Mouse (Mus musculus): Measurements from ENCODE around the gene Psg29.

The Psg29 gene

DNA sequence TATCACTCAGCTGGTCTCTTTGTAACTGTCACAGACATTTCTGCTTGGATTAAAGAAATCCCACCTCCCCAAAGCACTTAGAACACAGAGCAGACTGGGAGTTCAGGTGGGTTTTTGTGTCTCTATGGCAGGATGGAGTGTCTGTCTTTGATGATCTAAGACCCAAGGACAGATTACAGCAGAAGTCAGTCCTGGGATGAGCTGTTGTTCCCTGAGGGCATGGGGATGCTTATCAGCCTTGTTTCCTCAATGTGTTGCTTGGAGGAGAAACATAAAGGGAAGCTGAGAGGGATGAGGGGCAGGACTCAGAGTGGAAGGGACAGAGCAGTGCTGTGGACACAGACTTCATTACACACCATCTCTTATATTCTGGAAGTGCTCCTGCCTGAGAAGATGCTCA, at the start of gene Psg29:
TSS of gene Psg29 (plus strand) at position 301 of the 400 bp plus-strand sequence.
- TF ChIP-seq POU5F1 (IDR thresholded peaks at IDR 0.05; ENCODE audit: borderline replicate concordance, low read length) = no peak
- no peak for TF ChIP-seq NANOG (IDR thresholded peaks at IDR 0.05; ENCODE audit: borderline replicate concordance, low read length)
- no peak for TF ChIP-seq CTCF (conservative IDR thresholded peaks at IDR 0.05; ENCODE audit: low read length)
- H3K27me3 ChIP-seq (ENCODE audit: insufficient read depth, low read length) = no peaks in the 10 kb centered on the region
- no peaks in the 10 kb centered on the region for H3K36me3 ChIP-seq (ENCODE audit: insufficient read depth, low read length)
- no peak within 1 kb of the TSS for H3K4me3 ChIP-seq (replicated peaks; ENCODE audit: low read length)
- no peaks in the 10 kb centered on the region for H3K4me1 ChIP-seq (replicated peaks; ENCODE audit: low read depth, low read length)
- peaks cover 28% of the 10 kb centered on the region for H3K9me3 ChIP-seq (ENCODE audit: low read length)

DNA sequence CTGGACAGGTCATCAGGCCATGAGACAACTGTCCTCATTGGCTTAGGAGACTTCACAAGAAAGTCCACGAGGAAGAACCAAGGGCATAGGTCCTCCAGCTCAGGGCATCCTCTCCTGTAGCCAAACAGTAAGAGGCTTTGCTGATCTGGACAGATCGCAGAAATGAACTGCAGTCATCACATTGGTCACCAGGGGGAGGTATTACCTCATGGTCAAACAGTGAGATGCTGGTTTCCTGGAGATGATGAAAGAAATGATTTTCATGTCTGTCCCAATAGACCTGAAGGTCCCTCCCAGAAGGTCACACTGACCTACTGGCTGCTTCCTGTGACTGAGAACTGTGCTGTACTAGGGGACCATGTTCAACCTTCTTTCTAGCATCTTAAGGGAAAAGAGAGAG, 47.6 kb upstream of the Psg29 start:
- H3K4me1 ChIP-seq (replicated peaks; ENCODE audit: low read depth, low read length) = no peaks in the 10 kb centered on the region
- peak; percentile 72 for TF ChIP-seq CTCF (conservative IDR thresholded peaks at IDR 0.05; ENCODE audit: low read length)
- TF ChIP-seq POU5F1 (IDR thresholded peaks at IDR 0.05; ENCODE audit: borderline replicate concordance, low read length) = no peak
- no peak for TF ChIP-seq NANOG (IDR thresholded peaks at IDR 0.05; ENCODE audit: borderline replicate concordance, low read length)
- peaks cover 23% of the 10 kb centered on the region for H3K9me3 ChIP-seq (ENCODE audit: low read length)
- no peaks in the 10 kb centered on the region for H3K36me3 ChIP-seq (ENCODE audit: insufficient read depth, low read length)
- no peak overlapping the region for H3K4me3 ChIP-seq (replicated peaks; ENCODE audit: low read length)
- H3K27me3 ChIP-seq (ENCODE audit: insufficient read depth, low read length) = no peaks in the 10 kb centered on the region

DNA sequence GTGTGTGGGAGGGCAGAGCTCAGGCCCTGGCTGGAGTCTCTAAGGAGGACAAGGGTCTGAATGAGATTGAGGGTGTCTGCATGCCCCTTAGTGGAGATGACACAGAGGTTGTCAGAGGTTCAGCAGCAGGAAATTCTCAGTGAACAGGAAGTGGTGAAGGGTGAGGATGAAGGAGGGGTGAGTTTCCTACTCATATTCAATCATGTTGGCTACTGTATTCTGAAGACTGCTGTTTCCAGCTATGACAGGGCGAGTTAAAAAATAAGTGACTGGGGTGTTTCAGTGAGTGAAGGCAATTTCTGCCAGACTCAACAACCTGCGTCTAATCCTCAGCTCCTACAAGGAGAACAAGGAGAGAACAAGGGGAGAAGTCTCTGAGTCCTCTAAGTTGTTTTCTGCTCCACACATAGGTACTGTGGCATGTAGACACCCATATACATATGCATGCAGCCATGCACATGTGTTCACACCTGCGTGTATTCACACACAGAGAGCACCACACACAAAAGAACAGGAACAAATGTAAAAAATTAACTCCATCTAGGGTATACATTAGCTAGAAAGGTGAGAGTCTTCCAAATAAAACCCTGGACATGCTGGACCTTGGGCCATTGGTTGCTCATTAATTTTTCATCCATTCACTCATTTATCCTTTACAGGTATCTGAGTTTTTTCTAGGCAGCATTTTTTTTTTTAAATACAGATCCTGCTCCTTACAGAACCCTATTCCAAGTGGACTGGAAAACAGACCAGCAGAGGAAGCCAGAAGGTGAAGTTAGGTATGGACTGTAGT, 46.2 kb upstream of the Psg29 start:
- Histone ChIP-seq H3K4me1 (replicated peaks; ENCODE audit: low read depth, low read length) (no peaks in the 10 kb centered on the region), H3K4me3 (replicated peaks; ENCODE audit: low read length) (no peak overlapping the region), H3K27me3 (ENCODE audit: insufficient read depth, low read length) (no peaks in the 10 kb centered on the region), H3K9me3 (ENCODE audit: low read length) (peaks cover 14% of the 10 kb centered on the region), H3K36me3 (ENCODE audit: insufficient read depth, low read length) (no peaks in the 10 kb centered on the region)
- TF ChIP-seq CTCF (conservative IDR thresholded peaks at IDR 0.05; ENCODE audit: low read length) (no peak), NANOG (IDR thresholded peaks at IDR 0.05; ENCODE audit: borderline replicate concordance, low read length) (no peak), POU5F1 (IDR thresholded peaks at IDR 0.05; ENCODE audit: borderline replicate concordance, low read length) (no peak)

DNA sequence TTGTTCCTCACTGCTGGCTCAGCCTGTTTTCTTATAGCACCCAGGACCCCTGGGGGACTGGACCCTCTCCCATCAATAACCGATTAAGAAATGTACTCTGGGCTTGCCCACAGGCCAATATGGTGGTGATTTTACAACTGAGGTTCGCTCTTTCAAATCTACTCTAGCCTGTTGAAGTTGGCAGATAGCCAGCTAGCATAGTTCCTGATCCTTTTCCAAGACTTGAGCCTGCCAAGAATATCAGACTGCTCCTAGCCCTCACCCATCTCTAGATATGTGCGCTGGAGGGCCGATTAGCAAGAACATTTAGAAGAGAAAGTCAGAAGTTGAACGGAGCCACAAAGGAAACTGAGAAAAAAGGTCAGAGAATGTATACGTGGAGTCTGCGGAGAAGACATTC, 44.3 kb upstream of the Psg29 start:
- no peaks in the 10 kb centered on the region; the same call in 1 of the 2 replicates for H3K9me3 ChIP-seq (ENCODE audit: low read length)
- H3K4me3 ChIP-seq (replicated peaks; ENCODE audit: low read length) = no peak overlapping the region
- no peak for TF ChIP-seq POU5F1 (IDR thresholded peaks at IDR 0.05; ENCODE audit: borderline replicate concordance, low read length)
- no peak for TF ChIP-seq CTCF (conservative IDR thresholded peaks at IDR 0.05; ENCODE audit: low read length)
- TF ChIP-seq NANOG (IDR thresholded peaks at IDR 0.05; ENCODE audit: borderline replicate concordance, low read length) = no peak
- H3K27me3 ChIP-seq (ENCODE audit: insufficient read depth, low read length) = no peaks in the 10 kb centered on the region
- H3K4me1 ChIP-seq (replicated peaks; ENCODE audit: low read depth, low read length) = no peaks in the 10 kb centered on the region
- H3K36me3 ChIP-seq (ENCODE audit: insufficient read depth, low read length) = no peaks in the 10 kb centered on the region

DNA sequence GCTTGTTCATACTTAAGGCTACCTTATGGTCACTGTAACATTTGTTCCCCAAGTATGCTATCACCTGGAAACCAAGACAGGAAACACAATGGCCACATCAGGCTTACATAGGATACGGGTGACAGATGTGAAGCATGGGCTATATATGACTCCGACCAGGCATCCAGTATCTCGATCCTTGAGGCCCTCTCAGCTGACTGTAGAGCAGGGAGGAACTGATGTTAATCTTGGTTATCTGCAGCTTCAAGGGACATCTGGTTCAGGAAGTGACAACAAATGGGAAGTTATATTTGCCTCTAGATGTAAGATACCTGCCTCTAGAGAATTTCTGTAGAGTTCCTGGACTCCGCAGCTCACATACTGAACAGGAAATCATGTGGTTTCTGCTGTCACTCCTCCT, 31.4 kb upstream of the Psg29 start:
- TF ChIP-seq NANOG (IDR thresholded peaks at IDR 0.05; ENCODE audit: borderline replicate concordance, low read length) = no peak
- H3K27me3 ChIP-seq (ENCODE audit: insufficient read depth, low read length) = no peaks in the 10 kb centered on the region
- no peak overlapping the region for H3K4me3 ChIP-seq (replicated peaks; ENCODE audit: low read length)
- H3K9me3 ChIP-seq (ENCODE audit: low read length) = peaks cover 4% of the 10 kb centered on the region; the same call in 1 of the 2 replicates
- no peaks in the 10 kb centered on the region for H3K36me3 ChIP-seq (ENCODE audit: insufficient read depth, low read length)
- H3K4me1 ChIP-seq (replicated peaks; ENCODE audit: low read depth, low read length) = no peaks in the 10 kb centered on the region

DNA sequence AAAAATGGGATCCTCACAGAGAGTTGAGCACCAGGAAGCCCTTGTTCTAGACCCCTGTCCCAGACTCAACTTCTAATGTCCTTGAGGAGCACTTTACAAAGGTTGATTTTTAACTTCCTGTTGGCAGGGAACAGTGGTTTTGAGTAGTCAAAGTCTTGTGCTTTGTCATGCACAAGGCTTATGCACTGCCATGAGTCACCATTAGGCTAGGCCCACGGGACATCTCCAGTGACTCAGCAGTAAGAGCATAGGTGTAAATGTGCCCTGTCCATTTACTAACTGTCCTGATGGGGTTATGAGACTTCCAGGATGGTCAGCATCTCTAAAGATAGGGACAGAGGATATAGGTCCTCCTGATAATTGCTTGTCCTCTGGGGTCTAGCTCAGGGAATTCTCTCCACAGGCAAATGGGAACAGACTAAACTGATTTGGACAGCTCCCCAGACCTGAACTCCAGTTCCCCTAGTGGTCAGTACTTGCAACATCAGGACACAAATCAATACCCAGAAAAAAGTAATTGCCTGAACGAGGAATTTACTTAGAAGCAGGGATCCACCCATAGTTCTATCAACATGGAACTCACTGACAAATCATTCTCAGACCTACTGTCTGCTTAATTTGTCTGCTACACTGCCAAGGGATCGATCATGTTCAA, 2.4 kb downstream of the Psg29 start:
- Histone ChIP-seq H3K36me3 (ENCODE audit: insufficient read depth, low read length) (no peaks in the 10 kb centered on the region), H3K4me1 (replicated peaks; ENCODE audit: low read depth, low read length) (no peaks in the 10 kb centered on the region), H3K27me3 (ENCODE audit: insufficient read depth, low read length) (no peaks in the 10 kb centered on the region), H3K9me3 (ENCODE audit: low read length) (peaks cover 28% of the 10 kb centered on the region), H3K4me3 (replicated peaks; ENCODE audit: low read length) (no peak overlapping the region)
- no peak for TF ChIP-seq NANOG (IDR thresholded peaks at IDR 0.05; ENCODE audit: borderline replicate concordance, low read length)
- TF ChIP-seq POU5F1 (IDR thresholded peaks at IDR 0.05; ENCODE audit: borderline replicate concordance, low read length) = no peak
- TF ChIP-seq CTCF (conservative IDR thresholded peaks at IDR 0.05; ENCODE audit: low read length) = peak; percentile 55

Data from E14TG2a.4 (cell line).